Mouse (Mus musculus) C2C12 (cell line): ENCODE measurements around the gene Gsc2.

Source experiments
- CEBPB ChIP-seq: IDR thresholded peaks from one replicate; pipeline ENCODE4 v1.6.1; 2011; ENCODE audit warnings: low read depth, mild to moderate bottlenecking, control low read depth, moderate library complexity
- CTCF ChIP-seq: IDR thresholded peaks from one replicate; pipeline ENCODE4 v1.5.1; 2011; ENCODE audit not compliant: control insufficient read depth, insufficient read depth, insufficient read length
- MAX ChIP-seq: IDR thresholded peaks from one replicate; pipeline ENCODE4 v1.6.1; 2011; ENCODE audit warnings: mild to moderate bottlenecking, control low read depth
- MYOD1 ChIP-seq: IDR thresholded peaks from one replicate; pipeline ENCODE4 v1.6.1; 2011; ENCODE audit warnings: low read depth; ENCODE audit not compliant: control insufficient read depth, insufficient read length
- MYOG ChIP-seq: IDR thresholded peaks from one replicate; pipeline ENCODE4 v1.6.1; 2011; ENCODE audit not compliant: control insufficient read depth, insufficient read length; ENCODE audit errors: extremely low read depth
- USF1 ChIP-seq: IDR thresholded peaks from one replicate; pipeline ENCODE4 v1.6.1; 2011; ENCODE audit warnings: low read depth, mild to moderate bottlenecking, control low read depth, moderate library complexity

GRCm38 (mm10) chr16:17892606-17893005 lies 22.3 kb downstream of the Gsc2 start:
- TF ChIP-seq CTCF (no peak), MAX (no peak), USF1 (no peak), MYOG (no peak), MYOD1 (no peak), CEBPB (no peak)
